Mouse (Mus musculus): ENCODE results near the gene Ctsw.

Gene Ctsw

DNA sequence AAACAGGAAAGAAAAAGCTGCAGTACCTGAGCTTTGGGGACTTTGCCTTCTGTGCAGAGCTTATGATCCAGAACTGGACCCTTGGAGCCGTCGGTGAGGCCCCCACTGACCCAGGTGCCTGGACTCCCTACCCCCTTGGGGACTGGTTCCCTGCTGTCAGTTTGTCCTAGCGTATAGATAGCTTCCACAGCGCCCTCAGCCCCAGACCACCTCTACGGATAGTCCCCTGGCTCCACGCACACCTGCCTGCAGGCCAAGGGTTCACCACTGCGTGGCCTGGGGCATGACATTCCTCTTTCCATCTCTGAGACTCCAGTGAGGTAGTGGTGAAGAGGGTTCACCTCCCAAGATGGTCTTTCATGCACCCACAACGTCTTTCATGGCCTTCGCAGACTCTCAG lies 5.1 kb downstream of the Ctsw start:
- no peak for DNase-seq (ENCODE audit: low read depth)

DNA sequence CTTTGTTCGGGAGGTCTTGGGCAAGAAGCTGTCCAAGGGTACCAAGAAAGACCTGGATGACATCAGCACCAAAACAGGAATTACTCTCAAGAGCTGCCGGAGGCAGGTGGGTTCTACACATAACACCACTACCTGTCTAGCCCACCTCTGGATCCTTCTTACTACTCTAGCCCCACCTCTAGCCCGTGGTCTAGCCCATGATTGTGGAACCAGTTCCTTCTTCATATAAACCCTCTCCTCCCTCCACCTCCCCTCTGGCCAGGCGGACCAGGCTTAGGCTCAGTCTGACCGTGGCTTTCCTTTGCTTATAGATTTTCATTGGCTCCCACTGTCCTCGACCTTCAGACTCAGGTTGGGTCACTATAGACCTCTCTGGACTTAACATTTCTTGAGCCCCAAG lies 6.9 kb downstream of the Ctsw start:
- no peak for DNase-seq (ENCODE audit: low read depth)

DNA sequence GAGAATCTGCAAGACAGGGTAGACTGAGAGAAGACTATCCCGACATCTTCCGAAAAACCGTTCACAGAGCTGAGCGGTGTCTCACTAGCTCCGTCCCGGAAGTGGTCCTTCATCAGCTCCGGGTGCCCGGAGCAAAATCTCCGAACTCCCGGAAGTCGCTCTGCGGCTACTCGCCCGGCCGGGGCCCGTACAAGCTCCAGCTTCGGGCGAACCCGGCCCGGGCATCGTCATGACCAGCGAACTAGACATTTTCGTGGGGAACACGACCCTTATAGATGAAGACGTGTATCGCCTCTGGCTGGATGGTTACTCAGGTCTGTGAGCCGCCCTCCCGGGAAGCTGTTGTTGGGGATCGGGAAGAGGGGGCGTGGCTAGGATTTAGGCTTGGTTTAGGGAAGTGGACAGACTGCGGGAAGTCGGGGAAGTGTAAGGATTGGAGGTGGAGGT lies 7.8 kb downstream of the Ctsw start, which contains the start of gene Fibp:
TSS of gene Fibp (plus strand) at position 151 of the 447 bp plus-strand sequence.
- DNase-seq (ENCODE audit: low read depth): peak; percentile 73

DNA sequence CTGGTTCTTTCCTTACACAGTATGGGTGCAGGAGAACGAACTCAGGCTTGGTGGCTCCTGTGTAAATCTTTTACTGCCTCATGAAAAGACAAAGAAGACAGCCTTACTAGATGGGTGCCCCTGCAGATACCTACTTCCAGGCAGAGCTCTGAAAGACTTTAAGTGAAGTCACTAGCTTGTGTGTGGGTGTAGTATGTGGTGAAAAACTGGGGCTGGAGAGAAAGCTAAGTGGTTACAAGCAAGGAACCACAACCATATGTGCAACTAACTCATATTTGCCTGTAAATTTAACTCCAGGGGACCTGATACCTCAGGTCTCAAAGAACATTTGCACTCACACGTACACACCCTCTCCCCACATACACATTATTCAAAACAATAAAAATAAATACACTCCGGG lies 8.4 kb downstream of the Ctsw start:
- DNase-seq (ENCODE audit: low read depth): no peak

DNA sequence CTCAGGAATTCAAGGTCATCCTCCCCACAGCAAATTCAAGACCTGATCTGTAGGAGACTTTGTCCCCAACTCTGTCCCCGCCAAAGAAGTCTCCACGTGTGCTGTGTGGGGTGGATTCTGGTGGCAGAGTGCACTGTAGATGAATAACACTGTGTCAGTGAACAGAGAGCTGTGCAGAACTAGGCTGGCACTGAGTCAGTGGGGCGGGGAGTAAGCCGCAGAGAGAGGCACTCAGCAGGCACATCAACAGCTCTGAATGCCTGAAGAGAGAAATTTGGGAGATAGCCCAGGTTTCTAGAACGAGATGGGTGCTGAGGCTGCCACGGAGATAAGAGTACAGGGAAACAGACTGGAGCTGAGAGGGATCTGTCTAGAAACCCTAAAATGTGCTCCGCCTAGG lies 9.3 kb downstream of the Ctsw start:
- DNase-seq (ENCODE audit: low read depth): no peak

DNA sequence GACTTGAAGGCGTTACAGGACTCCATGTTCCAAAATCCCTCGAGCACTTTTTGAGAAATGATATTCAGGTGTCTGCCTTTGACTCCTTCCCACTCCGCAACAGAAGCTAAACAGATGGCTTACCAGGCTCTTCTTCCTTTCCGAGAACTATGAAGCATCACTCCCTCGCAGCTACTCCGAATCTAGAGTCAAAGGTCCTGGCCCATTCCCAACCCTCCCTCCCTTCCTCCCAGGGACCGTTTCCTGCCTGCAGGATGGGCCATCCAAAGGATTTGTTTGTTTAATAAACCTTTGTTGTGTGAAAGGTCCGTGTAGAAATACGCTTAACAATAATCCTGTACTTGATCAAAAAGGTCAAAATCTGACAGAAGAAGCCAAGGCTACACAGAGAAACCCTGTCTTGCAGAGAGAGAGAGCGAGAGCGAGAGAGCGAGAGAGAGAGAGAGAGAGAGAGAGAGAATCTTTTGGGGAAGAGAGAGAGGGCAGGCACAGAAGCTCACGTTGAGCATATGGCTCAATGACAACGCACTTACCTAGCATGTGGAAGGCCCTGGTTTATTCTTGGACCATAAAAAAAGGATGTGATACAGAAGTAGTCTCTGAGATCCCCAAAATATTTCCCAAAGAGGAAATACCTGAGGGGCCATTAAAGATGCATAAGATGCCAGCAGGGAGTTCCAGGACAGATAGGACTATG lies 10.4 kb downstream of the Ctsw start, which contains the start of gene Ccdc85b:
TSS of gene Ccdc85b (minus strand) at position 149 of the 697 bp plus-strand sequence.
- no peak for DNase-seq (ENCODE audit: low read depth)

DNA sequence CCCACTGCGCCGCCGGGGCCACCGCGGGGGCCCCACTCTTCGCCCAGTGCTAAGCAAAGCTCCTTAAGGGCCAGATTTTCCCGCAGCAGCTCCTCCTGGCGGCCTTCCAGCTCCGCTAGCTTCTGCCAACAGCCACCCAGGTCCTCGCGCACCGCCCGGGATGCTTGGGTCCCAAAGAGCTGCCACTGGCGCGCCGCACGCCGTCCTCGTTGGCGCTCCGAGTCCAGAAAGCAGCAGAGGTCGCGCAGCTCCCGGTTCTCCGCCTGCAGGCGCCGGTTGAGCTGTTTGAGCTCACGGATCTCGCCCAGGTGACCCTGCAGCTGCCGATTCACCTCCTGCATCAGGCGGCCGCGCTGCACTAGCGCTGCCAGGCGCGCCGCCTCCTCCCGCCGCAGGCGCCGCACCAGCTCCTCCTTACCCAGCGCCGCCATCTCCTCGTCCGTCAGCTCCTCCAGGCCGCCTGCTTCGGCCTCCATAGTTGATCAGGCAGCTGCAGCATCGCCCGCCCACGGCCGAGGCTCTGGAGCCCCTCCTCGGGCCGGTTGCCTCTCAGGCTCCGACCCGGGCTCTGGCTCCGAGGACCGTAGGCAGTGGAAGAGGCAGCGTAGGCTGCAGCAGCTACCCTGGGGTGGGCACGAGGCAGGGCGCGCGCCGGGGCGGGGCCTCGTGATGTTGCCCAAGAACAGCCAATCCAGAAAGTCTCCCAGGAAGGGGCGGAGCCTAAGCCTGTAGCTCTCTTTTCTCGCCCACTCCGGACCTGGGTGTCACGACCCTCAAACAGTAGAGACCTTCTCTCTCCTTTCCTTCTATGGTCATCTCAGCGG lies 11.2 kb downstream of the Ctsw start:
- DNase-seq (ENCODE audit: low read depth): peak; percentile 88

DNA sequence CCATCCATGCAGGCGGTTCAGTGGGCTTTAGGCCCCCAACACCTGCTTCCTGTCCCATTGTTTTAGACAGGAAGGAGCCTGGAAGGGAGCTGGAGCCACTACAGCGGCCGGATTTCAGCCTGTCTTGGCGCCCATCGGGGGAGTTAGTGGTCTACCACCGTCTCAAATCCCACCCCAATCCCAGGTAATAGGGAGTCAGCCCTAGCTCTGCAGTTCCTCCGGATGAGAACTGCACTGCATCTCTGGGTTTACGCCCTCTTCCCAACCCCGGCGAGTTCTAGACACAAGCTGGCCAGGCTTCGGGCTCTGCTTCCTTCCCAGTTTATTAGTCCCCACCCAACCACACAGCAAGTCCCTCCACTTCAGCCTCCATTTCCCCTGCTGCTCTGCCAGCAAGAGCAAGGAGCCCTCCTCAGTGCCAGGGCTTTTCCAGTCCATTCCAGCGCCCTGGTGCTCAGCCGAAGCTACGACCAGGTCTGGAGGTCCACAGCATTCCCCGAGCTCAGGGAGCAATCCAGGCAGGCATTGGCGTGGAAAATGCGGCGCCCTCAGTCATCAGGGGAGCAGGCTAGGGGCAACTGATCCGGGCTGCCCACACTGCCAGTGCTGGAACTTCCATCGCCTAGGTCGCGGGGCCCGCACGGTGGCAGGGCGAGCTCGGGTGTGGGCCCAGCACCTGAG lies 11.9 kb downstream of the Ctsw start:
- no peak for DNase-seq (ENCODE audit: low read depth)

DNA sequence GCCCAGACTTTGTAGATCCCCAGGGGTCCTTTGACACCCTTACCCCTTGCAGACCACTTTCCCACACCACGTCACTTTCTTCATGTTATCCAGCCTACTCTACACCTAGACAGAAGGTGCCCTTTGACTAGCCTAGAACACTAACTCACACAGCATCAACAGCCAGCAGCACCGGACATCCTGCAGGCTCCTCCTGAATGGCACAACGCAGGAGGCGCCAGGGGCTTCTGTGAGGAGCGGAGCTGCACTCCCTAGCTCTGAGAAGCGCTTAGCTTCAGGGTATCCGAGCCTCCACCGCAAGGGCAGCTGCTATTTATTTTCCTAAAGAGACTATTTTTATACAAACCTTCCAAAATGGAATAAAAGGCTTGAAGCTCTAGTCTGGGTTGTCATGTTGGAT lies 12.7 kb downstream of the Ctsw start:
- no peak for DNase-seq (ENCODE audit: low read depth)

DNA sequence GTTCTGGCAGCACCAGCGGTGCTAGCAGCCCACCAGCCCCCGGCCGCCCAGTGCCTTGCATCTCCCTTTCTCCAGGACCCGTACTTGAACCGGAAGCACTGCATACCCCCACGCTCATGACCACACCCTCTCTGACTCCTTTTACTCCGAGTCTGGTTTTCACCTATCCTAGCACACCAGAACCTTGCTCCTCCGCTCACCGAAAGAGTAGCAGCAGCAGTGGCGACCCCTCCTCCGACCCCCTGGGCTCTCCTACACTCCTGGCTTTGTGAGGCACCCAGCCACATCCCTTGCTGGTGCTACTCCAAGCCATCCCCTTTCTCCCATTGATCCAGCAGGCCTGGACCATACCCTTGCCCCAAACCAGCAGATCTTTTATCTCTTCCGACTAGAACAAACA lies 13.3 kb downstream of the Ctsw start:
- DNase-seq (ENCODE audit: low read depth): no peak

DNA sequence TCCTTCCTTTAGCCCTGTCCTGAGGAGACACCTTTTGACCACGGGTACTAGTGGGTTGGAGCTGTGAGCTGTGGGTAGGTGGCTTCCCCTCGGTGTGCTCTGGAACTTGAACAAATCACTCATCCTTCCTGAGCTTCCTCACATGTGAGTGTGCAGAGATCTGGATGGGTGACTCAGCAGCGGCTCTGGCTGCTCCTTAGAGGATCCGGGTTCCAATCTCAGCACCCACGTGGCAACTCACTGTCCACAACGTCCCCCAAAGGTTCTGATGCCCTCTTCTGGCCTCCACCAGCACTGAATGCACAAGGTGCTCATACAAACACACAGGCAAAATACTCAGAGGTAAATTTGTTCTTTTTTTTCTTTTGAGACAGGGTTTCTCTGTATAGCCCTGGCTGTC lies 16.5 kb downstream of the Ctsw start:
- no peak for DNase-seq (ENCODE audit: low read depth)

DNA sequence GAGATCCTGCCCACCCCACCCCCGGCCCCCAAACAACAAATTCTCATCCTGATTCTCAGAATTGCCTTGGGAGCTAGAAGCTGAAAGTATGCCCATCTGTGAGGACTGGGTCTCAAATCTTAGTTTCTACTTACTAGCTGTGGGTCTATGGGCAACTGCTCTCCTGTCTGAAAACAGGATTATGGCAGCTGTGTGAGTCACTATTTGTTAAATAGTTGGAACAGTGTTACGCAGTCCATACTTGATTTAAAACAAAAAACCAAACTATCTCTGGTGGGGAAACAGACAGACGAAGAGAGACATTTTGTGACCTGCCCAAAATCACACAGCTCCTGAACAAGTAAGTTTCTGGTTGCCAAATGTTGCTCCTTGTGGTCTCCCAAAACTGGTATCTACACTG lies 18.6 kb downstream of the Ctsw start:
- DNase-seq (ENCODE audit: low read depth): no peak

DNA sequence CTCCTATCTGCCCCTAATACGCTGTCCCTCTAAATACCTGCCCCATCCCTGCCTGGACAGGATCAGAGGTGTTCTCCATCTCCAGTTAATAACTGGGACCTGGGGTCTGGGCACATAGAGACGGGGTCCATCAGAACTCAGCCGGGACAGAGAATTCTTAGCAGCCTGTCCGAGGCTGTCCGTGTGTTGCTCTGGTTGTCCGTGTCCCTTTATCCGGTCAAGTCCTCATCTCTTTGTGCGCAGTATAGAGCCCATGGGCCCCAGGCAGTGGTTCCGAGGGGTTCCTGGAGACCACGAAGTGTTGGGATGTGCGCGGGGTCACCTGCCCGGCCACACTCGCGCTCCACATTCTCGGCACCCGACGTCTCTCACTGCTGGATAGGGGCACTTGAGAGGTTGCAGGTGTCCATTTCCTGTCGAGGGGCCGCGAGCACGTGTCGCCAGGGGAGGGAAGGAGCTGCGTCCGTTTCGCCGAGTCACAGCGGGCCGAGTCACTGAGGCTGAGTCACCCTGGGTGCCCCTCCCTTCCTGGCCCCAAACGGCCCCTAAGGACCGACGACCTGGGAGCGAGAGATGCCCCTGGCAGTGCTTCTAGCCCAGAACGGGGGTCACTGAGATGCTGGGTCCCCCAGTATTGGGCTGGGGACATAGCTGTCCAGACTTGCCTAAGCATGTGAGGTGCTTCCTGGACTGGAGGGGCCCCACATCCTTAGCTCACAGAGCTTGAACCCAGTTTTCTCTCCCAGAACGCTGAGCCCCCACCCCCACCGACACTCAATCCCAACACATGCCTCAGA lies 19.8 kb downstream of the Ctsw start:
- DNase-seq (ENCODE audit: low read depth): no peak

DNA sequence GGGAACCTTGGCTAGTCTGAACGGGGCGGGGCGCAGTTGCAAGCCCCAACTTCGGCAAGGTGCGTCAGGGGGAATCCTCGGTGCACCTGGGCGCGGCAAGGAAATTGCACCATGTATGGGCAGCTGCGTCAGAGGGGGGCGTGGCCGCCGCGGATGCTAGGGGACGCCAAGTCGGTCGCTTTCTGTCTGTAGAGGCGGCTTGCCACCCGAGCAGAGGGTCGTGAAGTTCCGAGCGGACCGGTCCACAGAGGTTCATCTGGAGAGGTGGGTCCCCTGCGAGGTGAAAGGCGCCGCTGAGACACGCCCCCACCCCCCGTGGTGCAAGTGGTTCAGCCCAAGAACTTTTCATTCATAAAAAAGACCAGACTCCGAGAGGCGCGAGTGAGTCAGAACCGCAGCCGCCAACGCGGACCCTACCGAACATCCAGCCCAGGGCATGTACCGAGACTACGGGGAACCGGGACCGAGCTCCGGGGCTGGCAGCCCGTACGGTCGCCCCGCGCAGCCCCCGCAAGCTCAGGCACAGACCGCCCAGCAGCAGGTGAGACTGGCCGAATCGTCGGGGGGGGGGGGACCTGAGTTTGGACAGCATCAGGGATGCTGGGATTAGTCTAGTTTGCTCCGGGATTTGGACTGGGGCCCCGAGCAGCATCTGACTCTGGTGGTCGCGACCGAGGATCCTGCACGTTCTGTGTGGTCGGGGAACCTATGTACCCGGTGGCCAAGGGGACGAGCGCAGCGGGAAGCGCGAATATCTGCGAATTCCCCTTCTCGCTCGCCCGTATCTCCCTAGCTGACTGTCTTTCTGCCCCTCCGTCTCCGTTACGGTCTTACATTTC lies 20.6 kb downstream of the Ctsw start, which contains the start of gene Fosl1:
TSS of gene Fosl1 (plus strand) at position 33 of the 839 bp plus-strand sequence.
- DNase-seq (ENCODE audit: low read depth): peak; percentile 49

DNA sequence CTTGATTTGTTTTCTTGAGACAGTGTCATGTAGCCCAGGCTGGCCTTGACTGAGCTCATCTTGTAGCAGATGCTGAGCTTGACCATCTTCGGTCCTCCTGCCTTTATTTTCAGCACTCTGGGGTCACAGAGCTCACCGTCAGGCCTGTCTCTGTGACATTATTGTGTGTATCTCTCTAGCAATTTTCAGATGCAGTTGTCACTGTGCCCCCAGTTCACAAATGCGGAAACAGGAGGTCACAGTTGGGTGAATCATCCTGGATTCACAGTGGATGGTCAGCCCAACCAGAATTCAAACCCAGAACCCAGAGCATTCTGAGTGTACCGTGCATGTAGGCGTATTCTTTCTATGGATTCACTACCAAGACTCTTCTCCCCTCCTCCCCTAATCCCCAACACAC lies 22.6 kb downstream of the Ctsw start:
- DNase-seq (ENCODE audit: low read depth): no peak

DNA sequence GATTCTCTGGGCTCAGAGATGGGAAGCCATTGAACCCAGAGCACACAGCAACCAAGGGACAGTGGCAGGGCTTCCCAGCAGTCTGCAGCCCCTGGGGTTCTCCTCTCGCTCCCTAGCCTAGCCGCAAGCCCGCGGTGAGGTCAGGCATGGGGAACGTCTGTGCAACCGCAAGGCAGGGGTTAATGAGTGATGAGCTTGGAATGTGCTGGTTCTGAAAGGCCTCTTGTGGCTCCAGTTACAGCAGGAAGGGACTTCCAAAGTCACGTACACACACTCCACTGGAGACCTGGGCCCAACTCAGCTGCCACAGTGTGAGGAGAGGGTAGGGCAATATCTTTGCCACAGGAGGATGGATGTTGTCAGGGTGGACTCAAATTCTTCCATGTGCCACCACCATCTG lies 23.4 kb downstream of the Ctsw start:
- DNase-seq (ENCODE audit: low read depth): no peak

DNA sequence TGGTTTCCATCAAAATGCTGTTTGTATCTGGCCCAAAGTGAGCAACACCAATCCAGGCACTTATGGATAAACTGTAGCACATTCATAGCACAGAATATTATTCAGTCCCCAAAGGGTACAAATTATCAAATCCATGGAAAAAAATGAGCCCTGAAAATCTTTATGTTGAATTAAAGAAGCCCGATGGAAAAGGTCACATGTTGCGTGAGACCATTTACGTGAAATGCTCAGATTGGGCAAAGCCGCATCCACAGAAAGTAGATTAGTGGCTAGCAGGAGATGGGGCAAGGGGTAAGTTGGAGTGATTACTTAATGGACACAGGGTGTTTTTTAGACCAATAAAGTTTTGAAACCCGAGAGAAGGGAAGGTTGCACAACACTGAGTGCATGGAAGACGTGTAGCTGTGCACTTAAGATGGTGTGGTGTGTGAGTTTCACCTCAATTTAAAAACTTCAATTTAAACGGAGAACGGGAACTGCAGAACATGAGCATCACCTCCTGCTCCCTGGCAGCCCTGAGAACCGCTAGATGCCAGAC lies 23.9 kb downstream of the Ctsw start:
- DNase-seq (ENCODE audit: low read depth): no peak

DNA sequence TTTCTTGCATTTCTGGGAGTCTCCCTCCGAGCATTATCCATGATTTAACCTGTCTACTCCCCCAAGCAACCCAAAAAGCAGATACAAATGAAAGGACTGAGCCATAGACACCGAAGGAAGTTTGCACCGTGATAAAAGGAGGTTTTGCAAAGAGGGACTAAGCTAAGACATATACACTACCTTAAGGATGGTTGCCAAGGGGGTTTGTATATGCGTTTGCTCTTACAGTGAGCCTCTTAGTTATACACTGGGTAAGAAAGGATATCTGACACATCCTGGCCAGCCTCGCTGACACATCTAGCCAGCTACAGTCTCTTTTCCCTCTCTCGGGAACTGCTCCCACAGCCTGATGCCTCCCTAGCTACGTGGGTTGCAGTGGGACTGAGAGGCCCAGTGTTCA lies 34.4 kb downstream of the Ctsw start:
- no peak for DNase-seq (ENCODE audit: low read depth)

DNA sequence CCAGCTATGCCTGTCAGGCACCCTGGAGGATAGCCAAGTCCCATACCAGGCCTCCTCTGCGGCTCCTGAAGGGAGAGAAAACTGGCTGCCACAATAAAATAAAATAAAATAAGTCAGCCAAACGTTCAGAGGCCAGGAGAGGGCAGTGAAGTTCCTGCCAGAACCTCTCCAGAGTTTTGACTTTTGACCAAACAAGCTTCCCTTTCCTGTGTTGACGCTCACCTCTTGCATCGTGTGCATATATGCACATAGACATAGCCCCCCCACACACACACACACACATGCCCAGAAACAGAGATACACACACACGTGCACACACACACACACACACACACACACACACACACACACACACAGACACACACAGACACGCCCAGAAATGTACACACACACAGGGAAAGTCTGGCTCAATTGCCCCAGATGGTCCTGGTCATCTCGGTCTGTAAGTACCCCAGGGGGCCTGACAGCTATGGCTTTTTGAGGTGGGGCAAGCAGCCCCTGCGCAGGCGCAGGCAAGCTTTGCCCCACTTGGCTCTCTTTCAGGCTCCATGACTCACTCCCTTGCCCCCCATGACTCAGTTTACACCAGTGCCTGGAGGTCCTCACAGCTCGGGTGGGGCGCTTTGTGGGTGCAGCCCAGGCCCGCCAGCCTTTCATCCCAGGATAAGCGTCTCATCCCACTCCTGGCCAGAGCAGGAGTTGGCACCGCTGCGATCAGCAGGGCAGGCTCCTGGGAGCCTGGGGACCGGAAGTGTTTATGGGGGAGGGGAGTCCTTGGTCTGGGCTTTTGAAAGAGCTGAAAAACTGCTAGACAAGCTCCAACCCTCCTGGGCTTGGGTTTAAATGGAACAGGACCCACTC lies 35.1 kb downstream of the Ctsw start:
- DNase-seq (ENCODE audit: low read depth): peak; percentile 52
